Mouse (Mus musculus): ENCODE results near the gene Nanos1.

GRCm38 (mm10) chr19:60712577-60712976 is 43.2 kb upstream of the Nanos1 start:
- TF ChIP-seq CTCF (IDR thresholded peaks at IDR 0.05; ENCODE audit: borderline replicate concordance, extremely low read depth, insufficient read depth, insufficient read length) (no peak), POLR2A (IDR thresholded peaks at IDR 0.05; ENCODE audit: borderline replicate concordance, extremely low read depth, insufficient read depth, insufficient read length, poor library complexity, severe bottlenecking) (no peak)

All from brain, embryonic 14.5 days (tissue).